Mouse (Mus musculus): ENCODE results near the gene Armc12. TPM values are rescaled to one million over a fixed set of nuclear protein-coding genes. Genes with fewer than 3 reads are reported as not detected.
A peak's percentile ranks its signal among the peaks of the same experiment; 100 is the strongest.

The Armc12 gene
- total and polyA plus RNA-seq, 3 experiments = 0.15 TPM; not detected in 2

DNA sequence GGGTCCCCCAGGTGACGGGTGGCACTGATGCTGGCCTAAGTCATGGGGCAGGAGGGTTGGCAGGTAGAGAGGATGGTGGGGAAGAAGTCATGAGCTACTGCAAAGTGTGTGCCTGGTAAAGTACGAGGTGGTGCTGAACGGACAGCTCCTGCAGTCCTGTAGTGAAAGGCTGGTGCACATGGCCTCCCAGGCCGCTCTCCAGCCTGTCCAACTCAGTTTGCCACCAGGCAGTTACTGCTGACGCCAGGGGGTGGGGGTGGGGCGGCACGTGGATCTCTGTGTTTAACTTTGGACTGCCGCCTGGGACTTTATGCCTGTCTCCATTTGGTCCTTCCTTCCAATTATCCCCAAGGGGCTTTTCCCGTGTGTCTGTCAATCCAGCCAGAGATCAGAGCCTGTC is 49.8 kb downstream of the Armc12 start:
- H3K27ac ChIP-seq (ENCODE audit: control insufficient read depth, low read depth, low read length) = no peak overlapping the region
- TF ChIP-seq CHD2 (IDR thresholded peaks at IDR 0.05; ENCODE audit: low read length) (no peak), MAFK (IDR thresholded peaks at IDR 0.05; ENCODE audit: borderline replicate concordance, low read depth, low read length) (no peak), SIN3A (IDR thresholded peaks at IDR 0.05; ENCODE audit: low read length) (peak; percentile 97), HCFC1 (IDR thresholded peaks at IDR 0.05; ENCODE audit: low read depth, low read length) (no peak), MYC (IDR thresholded peaks at IDR 0.05; ENCODE audit: low read depth, low read length) (peak; percentile 52; the same call in 1 of the 2 replicates), SMC3 (IDR thresholded peaks at IDR 0.05; ENCODE audit: low read depth, low read length) (no peak), JUND (IDR thresholded peaks at IDR 0.05; ENCODE audit: low read depth, low read length) (no peak), NELFE (IDR thresholded peaks at IDR 0.05; ENCODE audit: low read depth, low read length) (no peak), USF2 (IDR thresholded peaks at IDR 0.05; ENCODE audit: borderline replicate concordance in 1 of 2, insufficient read depth in 1 of 2, low read depth in 1 of 2, low read length in 2 of 2) (no peak), MAX (IDR thresholded peaks at IDR 0.05; ENCODE audit: low read length) (peak; percentile 90), MXI1 (IDR thresholded peaks at IDR 0.05; ENCODE audit: low read depth, low read length) (peak; percentile 99), POLR2AphosphoS2 (IDR thresholded peaks at IDR 0.05; ENCODE audit: low read length) (no peak)
- H3K79me2 ChIP-seq (ENCODE audit: control insufficient read depth, insufficient read depth, low read length, poor library complexity) = no peaks in the 10 kb centered on the region
- peak; percentile 86 for DNase-seq (ENCODE audit: low read depth, low spot score)
- H3K4me3 ChIP-seq (ENCODE audit: control insufficient read depth in 1 of 2, insufficient read depth in 1 of 2, low read depth in 2 of 2, low read length in 2 of 2) = no peak overlapping the region
- H3K9ac ChIP-seq (ENCODE audit: control insufficient read depth, low read depth, low read length, poor library complexity, severe bottlenecking) = no peak overlapping the region
- H3K9me3 ChIP-seq (replicated peaks; ENCODE audit: insufficient read depth, low read length) = no peaks in the 10 kb centered on the region
- H3K4me1 ChIP-seq (ENCODE audit: control insufficient read depth in 1 of 2, insufficient read depth in 2 of 2, low read length in 2 of 2) = 0 out of 4 replicates have a peak, but pooled peaks cover 0 to 4% of the 10 kb centered on the region in 2 experiments
- no peaks in the 10 kb centered on the region for H3K36me3 ChIP-seq (ENCODE audit: control insufficient read depth in 1 of 2, insufficient read depth in 2 of 2, low read length in 2 of 2)
- H3K27me3 ChIP-seq (ENCODE audit: control insufficient read depth in 1 of 2, insufficient read depth in 2 of 2, low read length in 2 of 2) = no peaks in the 10 kb centered on the region

DNA sequence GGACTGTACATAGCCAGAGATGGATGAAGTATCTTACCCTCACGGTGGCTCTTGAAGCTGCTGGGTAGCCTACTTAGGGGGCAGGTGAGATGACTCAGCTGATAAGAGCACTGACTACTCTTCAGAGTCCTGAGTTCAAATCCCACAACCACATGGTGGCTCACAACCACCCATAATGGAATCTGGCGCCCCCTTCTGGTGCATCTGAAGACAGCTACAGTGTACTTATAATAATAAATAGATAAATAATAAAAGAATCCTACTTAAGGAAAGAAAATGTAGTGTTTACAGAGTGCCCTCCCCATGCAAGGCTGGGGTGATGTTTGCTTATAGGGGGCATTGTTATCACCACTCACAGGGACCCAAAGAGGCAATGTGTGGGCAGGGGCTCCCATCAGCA is 50.5 kb downstream of the Armc12 start:
- Histone ChIP-seq H3K27me3 (ENCODE audit: control insufficient read depth in 1 of 2, insufficient read depth in 2 of 2, low read length in 2 of 2) (no peaks in the 10 kb centered on the region), H3K36me3 (ENCODE audit: control insufficient read depth in 1 of 2, insufficient read depth in 2 of 2, low read length in 2 of 2) (no peaks in the 10 kb centered on the region), H3K79me2 (ENCODE audit: control insufficient read depth, insufficient read depth, low read length, poor library complexity) (no peaks in the 10 kb centered on the region), H3K27ac (ENCODE audit: control insufficient read depth, low read depth, low read length) (no peak overlapping the region), H3K9ac (ENCODE audit: control insufficient read depth, low read depth, low read length, poor library complexity, severe bottlenecking) (no peak overlapping the region), H3K4me3 (ENCODE audit: control insufficient read depth in 1 of 2, insufficient read depth in 1 of 2, low read depth in 2 of 2, low read length in 2 of 2) (no peak overlapping the region), H3K9me3 (replicated peaks; ENCODE audit: insufficient read depth, low read length) (no peaks in the 10 kb centered on the region), H3K4me1 (ENCODE audit: control insufficient read depth in 1 of 2, insufficient read depth in 2 of 2, low read length in 2 of 2) (0 out of 4 replicates have a peak, but pooled peaks cover 0 to 6% of the 10 kb centered on the region in 2 experiments)
- TF ChIP-seq SMC3 (IDR thresholded peaks at IDR 0.05; ENCODE audit: low read depth, low read length) (peak; percentile 18; the same call in 1 of the 2 replicates), CTCF (IDR thresholded peaks at IDR 0.05 in 2 of 3, conservative IDR thresholded peaks at IDR 0.05 in 1 of 3; ENCODE audit: control insufficient read depth in 1 of 3, insufficient read depth in 1 of 3, low read depth in 2 of 3, low read length in 3 of 3, poor library complexity in 1 of 3, severe bottlenecking in 1 of 3) (peak; percentile 12 to 50 (median 38); a peak in 5 of 6 replicates), TCF12 (IDR thresholded peaks at IDR 0.05; ENCODE audit: low read depth, low read length) (no peak)
- no peak for DNase-seq (ENCODE audit: low read depth, low spot score)

GRCm38 (mm10) chr17:28586509-28586908 is 55.9 kb downstream of the Armc12 start:
- DNase-seq (ENCODE audit: low read depth, low spot score) = no peak
- Histone ChIP-seq H3K4me1 (ENCODE audit: control insufficient read depth in 1 of 2, insufficient read depth in 2 of 2, low read length in 2 of 2) (peaks cover 8 to 15% of the 10 kb centered on the region in 2 experiments; a peak in 3 of 4 replicates), H3K27ac (ENCODE audit: control insufficient read depth, low read depth, low read length) (no peak overlapping the region), H3K27me3 (ENCODE audit: control insufficient read depth in 1 of 2, insufficient read depth in 2 of 2, low read length in 2 of 2) (no peaks in the 10 kb centered on the region), H3K9ac (ENCODE audit: control insufficient read depth, low read depth, low read length, poor library complexity, severe bottlenecking) (no peak overlapping the region), H3K79me2 (ENCODE audit: control insufficient read depth, insufficient read depth, low read length, poor library complexity) (no peaks in the 10 kb centered on the region), H3K36me3 (ENCODE audit: control insufficient read depth in 1 of 2, insufficient read depth in 2 of 2, low read length in 2 of 2) (peaks cover 7 to 23% of the 10 kb centered on the region in 2 experiments), H3K9me3 (replicated peaks; ENCODE audit: insufficient read depth, low read length) (no peaks in the 10 kb centered on the region), H3K4me3 (ENCODE audit: control insufficient read depth in 1 of 2, insufficient read depth in 1 of 2, low read depth in 2 of 2, low read length in 2 of 2) (no peak overlapping the region)
- TF ChIP-seq MAFK (IDR thresholded peaks at IDR 0.05; ENCODE audit: borderline replicate concordance, low read depth, low read length) = no peak
- no peak for TF ChIP-seq MYB (IDR thresholded peaks at IDR 0.05; ENCODE audit: low read depth, low read length)
- TF ChIP-seq MYC (IDR thresholded peaks at IDR 0.05; ENCODE audit: low read depth, low read length) = no peak
- no peak; a peak in 1 of 4 replicates for TF ChIP-seq POLR2A (IDR thresholded peaks at IDR 0.05; ENCODE audit: control insufficient read depth in 1 of 2, insufficient read depth in 1 of 2, low read depth in 1 of 2, low read length in 2 of 2, poor library complexity in 1 of 2)
- no peak for TF ChIP-seq KAT2A (conservative IDR thresholded peaks at IDR 0.05; ENCODE audit: low read depth, low read length)
- TF ChIP-seq SIN3A (IDR thresholded peaks at IDR 0.05; ENCODE audit: low read length) = no peak
- no peak for TF ChIP-seq GATA1 (IDR thresholded peaks at IDR 0.05; ENCODE audit: low read depth, low read length)
- TF ChIP-seq CHD2 (IDR thresholded peaks at IDR 0.05; ENCODE audit: low read length) = no peak
